Mouse (Mus musculus) left cerebral cortex, adult 2 months (tissue): ENCODE results near the gene Gpx6. TPM values are rescaled to one million over a fixed set of nuclear protein-coding genes. Genes with fewer than 3 reads are reported as not detected.

Experiments used
- DNase-seq, 2 experiments: peaks; one replicate each; pipeline ENCODE4 v3.0.0; 2021 to 2022; ENCODE audit warnings: low spot score in 2 of 2, mixed read lengths in 1 of 2; ENCODE audit errors: extremely low spot score in 1 of 2
- H3K27ac ChIP-seq: fragments of 200-600 bp; 2 replicates; pipeline ENCODE4 v1.8.1; 2022
- H3K4me3 ChIP-seq: fragments of 200-600 bp; 2 replicates; pipeline ENCODE4 v1.8.1; 2022
- CTCF ChIP-seq: fragments of 200-600 bp; IDR thresholded peaks from 2 replicates; pipeline ENCODE4 v1.8.1; 2022; ENCODE audit warnings: antibody characterized with exemption, mild to moderate bottlenecking, moderate library complexity
- intact Hi-C: fragments of 180-260 bp; cut with DNase I; formaldehyde crosslinking; loops from one replicate; pipeline ENCODE4 v1.15.1; 2025
- total RNA-seq, 2 experiments: library from RNA; stranded (reverse); gene quantifications; 2 replicates each; pipeline ENCODE4 v1.2.3; 2021

Gene Gpx6
- total RNA-seq, 2 experiments from 2014 or later, result not detected

DNA sequence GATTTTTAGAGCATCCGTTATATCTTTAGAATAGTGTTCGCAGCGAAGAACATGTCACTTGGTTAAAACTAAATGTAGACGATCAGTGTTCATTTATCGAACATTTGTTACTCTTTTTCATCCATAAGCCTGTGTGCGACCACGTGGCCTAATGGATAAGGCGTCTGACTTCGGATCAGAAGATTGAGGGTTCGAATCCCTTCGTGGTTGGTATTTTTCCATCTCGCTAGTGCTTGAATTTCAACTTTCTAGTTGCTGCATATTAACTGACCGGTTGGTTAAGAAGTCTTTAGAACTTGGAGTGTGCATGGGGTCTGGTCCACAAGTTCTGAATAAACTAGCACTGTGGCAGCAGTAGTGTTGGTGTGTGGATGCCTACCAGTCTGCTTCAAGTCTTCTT is 32.4 kb upstream of the Gpx6 start:
- intact Hi-C loops, result loop anchor here (1.0 to 10.0 kb wide), 5 partner anchors 20 to 605 kb away; partner anchors contain the start of gene Zkscan3
- Histone ChIP-seq H3K4me3 (peak overlapping the region; percentile 53), H3K27ac (no peak overlapping the region)
- peak; percentile 89 for DNase-seq
- TF ChIP-seq CTCF, result no peak

GRCm38 (mm10) chr13:21292631-21293030 is 19.3 kb upstream of the Gpx6 start, which contains the start of gene Gpx5:
Gpx5 (minus strand) TSS chr13:21292731.
- no peak within 1 kb of the TSS for H3K4me3 ChIP-seq
- intact Hi-C loops, result no loop called here
- no peak for TF ChIP-seq CTCF
- H3K27ac ChIP-seq, result no peak within 1 kb of the TSS
- no peak for DNase-seq

- DNase-seq, result no peak
- Histone ChIP-seq H3K4me3 (no peak overlapping the region), H3K27ac (no peak overlapping the region)
- TF ChIP-seq CTCF, result no peak
- intact Hi-C loops, result no loop called here
These were observed 13.4 kb upstream of the Gpx6 start for GRCm38 (mm10) chr13:21298557-21298956.

- intact Hi-C loops, result no loop called here
- DNase-seq, result no peak
- Histone ChIP-seq H3K4me3 (no peak overlapping the region), H3K27ac (no peak overlapping the region)
- no peak for TF ChIP-seq CTCF
These were observed 7.3 kb upstream of the Gpx6 start for GRCm38 (mm10) chr13:21304483-21305066.

- Histone ChIP-seq H3K27ac (no peak overlapping the region), H3K4me3 (no peak overlapping the region)
- TF ChIP-seq CTCF, result no peak
- DNase-seq, result no peak
- intact Hi-C loops, result no loop called here
These were observed 2.1 kb upstream of the Gpx6 start for GRCm38 (mm10) chr13:21309788-21310187.

DNA sequence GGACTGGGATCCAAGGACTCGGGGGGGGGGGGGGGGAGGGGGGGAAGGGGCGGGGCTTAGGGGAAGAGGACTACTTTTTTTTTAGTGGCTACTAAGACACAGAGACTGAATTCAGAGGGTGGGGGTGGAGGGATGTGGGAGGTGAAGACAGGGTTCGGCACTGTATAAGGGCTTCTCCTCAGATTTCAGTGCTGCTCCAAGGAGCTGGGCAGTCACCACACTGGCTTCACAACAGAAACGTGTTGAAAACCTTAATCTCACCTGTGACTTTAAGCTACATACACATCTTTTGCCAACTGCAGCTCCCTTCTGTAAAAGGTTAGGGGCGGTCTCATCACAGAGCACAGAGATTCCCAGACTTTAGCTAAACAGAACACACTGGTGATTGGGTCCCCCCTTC is 929 bp downstream of the Gpx6 start:
- H3K4me3 ChIP-seq, result no peak overlapping the region
- intact Hi-C loops, result no loop called here
- H3K27ac ChIP-seq, result no peak overlapping the region
- TF ChIP-seq CTCF, result no peak
- no peak for DNase-seq

DNA sequence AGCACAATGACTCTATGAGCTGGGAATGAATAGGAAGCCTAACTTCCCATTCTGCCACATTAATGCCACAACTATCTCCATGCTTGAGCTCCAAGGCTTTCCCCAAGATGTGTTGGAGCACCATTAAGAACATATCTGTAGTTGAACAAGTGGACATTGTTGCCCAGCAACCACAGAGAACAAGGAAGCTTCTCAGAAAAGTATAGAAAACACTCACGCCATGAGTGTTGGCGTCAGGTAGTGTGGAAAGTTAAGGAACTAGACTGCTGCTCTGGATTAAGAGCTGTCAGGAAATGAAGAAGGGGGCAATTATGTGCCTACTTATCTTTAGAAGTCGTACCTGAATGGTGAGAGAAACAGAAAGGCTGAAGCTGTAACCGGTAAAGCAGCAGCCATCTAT is 2.0 kb downstream of the Gpx6 start:
- H3K27ac ChIP-seq, result no peak overlapping the region
- no peak overlapping the region for H3K4me3 ChIP-seq
- no peak for TF ChIP-seq CTCF
- intact Hi-C loops, result no loop called here
- no peak for DNase-seq

- H3K27ac ChIP-seq, result no peak overlapping the region
- no peak for DNase-seq
- TF ChIP-seq CTCF, result no peak
- intact Hi-C loops, result no loop called here
- H3K4me3 ChIP-seq, result no peak overlapping the region
These were observed 8.3 kb downstream of the Gpx6 start for GRCm38 (mm10) chr13:21320262-21320661.

- intact Hi-C loops, result no loop called here
- no peak overlapping the region for H3K27ac ChIP-seq
- TF ChIP-seq CTCF, result no peak
- peak; percentile 17 to 31 for DNase-seq
- peak overlapping the region; percentile 49 for H3K4me3 ChIP-seq
These were observed 10.1 kb downstream of the Gpx6 start for GRCm38 (mm10) chr13:21321890-21322494.

DNA sequence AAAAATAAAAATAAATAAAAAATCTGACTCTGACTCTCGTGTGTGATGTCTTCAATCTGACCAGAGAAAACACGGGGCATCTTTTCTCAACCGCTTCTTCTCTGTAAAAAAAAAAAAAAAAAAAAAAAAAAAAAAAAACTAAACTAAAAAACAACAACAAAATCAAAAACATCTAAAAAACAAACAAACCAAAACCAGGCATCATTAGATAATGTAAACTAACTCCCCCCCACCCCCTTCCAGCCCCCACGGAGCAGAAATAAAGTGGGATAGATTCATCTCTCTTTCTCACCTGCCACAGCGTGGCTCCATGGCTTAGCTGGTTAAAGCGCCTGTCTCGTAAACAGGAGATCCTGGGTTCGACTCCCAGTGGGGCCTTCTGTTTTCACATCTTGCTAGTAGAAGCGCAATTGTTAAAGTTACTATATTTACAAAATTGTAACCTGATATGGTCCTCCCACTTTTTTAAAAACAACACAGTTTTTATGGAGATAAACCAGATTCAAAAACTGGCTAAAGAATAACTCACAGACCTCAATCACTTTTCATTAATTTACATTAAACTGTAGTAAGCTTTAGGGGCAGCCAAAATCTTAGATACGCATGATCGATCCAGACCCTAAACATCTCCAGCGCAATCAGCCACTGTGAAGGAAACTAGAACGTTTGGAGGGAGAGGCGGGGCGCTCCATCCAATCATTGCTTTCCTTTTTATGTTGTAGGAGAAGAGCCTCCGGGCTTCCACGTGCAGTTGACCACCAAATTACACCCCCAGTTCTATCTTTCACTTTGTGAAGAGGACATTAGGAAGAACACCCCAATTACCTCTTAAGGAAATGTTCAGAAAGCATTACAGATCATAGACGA is 10.8 kb downstream of the Gpx6 start:
- peak; percentile 73 to 74 for DNase-seq
- H3K4me3 ChIP-seq, result peak overlapping the region; percentile 49
- intact Hi-C loops, result no loop called here
- TF ChIP-seq CTCF, result no peak
- H3K27ac ChIP-seq, result no peak overlapping the region

DNA sequence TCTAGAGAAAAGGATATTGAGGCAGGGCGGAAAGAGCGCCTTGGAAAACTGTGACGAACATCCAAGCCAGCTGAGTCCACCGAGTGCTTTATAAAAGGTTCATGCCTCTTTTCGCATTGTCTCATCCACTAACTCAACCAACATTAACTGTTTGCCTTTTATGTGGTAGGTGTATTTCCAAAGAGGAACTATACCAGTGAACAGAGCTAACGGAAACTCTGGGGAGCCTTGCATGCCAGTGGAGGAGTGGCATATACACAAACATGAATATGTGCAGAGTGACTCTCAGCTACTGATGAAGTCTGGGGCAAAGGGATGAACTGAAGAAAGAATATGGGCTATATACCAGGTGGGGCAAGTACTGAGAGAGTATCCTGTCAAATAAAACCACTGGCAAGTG is 11.5 kb downstream of the Gpx6 start:
- no peak overlapping the region for H3K27ac ChIP-seq
- intact Hi-C loops, result no loop called here
- peak overlapping the region; percentile 49 for H3K4me3 ChIP-seq
- no peak for TF ChIP-seq CTCF
- DNase-seq, result no peak

GRCm38 (mm10) chr13:21326191-21326590 is 14.3 kb downstream of the Gpx6 start:
- no peak for DNase-seq
- Histone ChIP-seq H3K27ac (no peak overlapping the region), H3K4me3 (peak overlapping the region; percentile 60; the same call in 1 of the 2 replicates)
- intact Hi-C loops, result loop anchor here (2.0 to 5.0 kb wide), 4 partner anchors 49 to 153 kb away; no protein-coding TSS in a partner anchor
- peak; percentile 70 for TF ChIP-seq CTCF
